Mouse (Mus musculus) cerebellum, adult 2 months (tissue): ENCODE results near the gene Gdpd3.
A peak's percentile ranks its signal among the peaks of the same experiment; 100 is the strongest.

Experiments used
- CTCF ChIP-seq: fragments of 200-500 bp; IDR thresholded peaks from 2 replicates; pipeline ENCODE4 v1.5.1; 2011; ENCODE audit warnings: low read depth, mild to moderate bottlenecking, control low read depth, low read length, moderate library complexity, borderline replicate concordance; ENCODE audit not compliant: insufficient read depth
- POLR2A ChIP-seq: fragments of 200-500 bp; IDR thresholded peaks from 2 replicates; pipeline ENCODE4 v1.6.1; 2011; ENCODE audit warnings: low read length, control low read depth, borderline replicate concordance; ENCODE audit not compliant: insufficient read depth

DNA sequence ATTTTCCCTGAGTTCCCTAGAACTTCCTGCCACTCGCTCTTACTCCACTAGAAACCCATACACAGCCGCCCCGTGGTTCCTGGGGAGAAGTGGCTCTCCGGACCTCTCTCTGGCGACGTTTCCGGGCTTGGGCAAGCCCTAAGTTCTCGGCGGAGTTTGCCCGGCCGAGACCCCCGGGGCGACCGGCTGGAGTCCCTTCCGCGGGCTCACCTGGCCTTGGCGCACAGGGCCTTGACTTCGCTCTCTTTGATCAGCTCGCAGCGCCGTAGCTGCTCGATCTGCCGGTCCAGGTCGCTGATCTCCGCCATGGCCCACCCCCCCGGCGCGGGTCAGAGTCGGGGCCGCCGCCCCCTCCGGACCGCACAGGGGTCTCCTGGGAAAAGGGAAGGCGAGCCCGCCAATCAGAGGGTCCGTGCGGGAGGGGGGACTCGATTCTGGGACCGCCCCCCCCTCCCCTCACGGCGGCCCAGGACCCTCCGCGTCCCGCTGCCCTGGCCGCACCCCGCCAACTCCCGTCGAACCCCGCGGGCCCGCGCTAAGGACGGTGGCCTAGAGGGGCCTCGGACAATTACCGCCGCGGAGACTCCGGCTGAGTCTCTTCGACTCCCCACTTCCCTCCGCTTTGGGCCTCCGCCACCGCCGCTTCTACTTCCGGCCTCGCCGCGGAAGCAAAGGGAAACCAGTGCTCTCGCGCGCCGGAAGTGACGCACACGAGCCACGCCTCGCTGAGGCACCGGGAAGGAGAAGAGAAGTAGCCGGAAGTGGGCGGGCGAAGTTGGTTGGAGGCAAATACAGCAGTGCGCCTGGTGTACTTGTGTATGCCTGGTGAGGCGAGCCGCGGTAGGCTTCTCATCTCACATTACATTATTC is 26.0 kb downstream of the Gdpd3 start, which contains the start of gene Ppp4c:
- TF ChIP-seq POLR2A: peak; percentile 66; the same call in 1 of the 2 replicates
- no peak for TF ChIP-seq CTCF
